Mouse (Mus musculus) megakaryocyte, adult 5-6 weeks (primary cell): ENCODE data around the gene Col10a1. TPM values are rescaled to one million over a fixed set of nuclear protein-coding genes. Genes with fewer than 3 reads are reported as not detected.
"Not testable (repeated sequence)": the region's sequence is repeated elsewhere in the genome, so short reads cannot be mapped to it uniquely, and the experiment has no call there.

Experiments used
- ATAC-seq: 2 replicates; pipeline ENCODE4 v1.8.0; 2016; ENCODE audit warnings: mild to moderate bottlenecking, inconsistent platforms; ENCODE audit not compliant: poor library complexity, severe bottlenecking
- total RNA-seq, 2 experiments: library from RNA; stranded (forward) in 1 of 2; stranded (reverse) in 1 of 2; fragments of 153-499, 151-499 nt in 1 of 2; fragments of 221-1000, 200-1000 nt in 1 of 2; gene quantifications; 2 replicates each; pipeline versions ENCODE4 v1.2.3 to v1.2.4; 2015 to 2017

Col10a1 gene
- total RNA-seq (2015) (not detected in 2 replicates), total RNA-seq (2017) (not detected in 2 replicates)

DNA sequence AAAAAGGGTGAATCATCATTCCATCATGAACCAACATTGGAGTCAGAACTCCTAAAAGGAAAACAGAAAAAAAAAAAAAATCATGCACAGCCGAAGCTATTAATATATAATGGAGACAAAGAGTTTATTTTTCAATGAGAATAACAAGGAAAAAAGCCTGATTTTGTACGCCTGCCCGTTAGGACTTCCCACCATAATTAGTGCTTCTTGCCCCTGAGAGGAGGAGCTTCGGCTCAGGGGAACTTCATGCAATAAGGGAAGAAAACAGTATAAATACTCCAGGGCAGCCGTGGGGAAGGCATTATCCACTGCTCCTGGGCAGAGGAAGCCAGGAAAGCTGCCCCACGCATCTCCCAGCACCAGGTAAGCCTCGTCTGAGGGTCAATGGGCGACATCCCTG, at the start of gene Col10a1:
Gene Col10a1 (plus strand): TSS at position 301 of the 400 bp plus-strand sequence.
- ATAC-seq: no peak

DNA sequence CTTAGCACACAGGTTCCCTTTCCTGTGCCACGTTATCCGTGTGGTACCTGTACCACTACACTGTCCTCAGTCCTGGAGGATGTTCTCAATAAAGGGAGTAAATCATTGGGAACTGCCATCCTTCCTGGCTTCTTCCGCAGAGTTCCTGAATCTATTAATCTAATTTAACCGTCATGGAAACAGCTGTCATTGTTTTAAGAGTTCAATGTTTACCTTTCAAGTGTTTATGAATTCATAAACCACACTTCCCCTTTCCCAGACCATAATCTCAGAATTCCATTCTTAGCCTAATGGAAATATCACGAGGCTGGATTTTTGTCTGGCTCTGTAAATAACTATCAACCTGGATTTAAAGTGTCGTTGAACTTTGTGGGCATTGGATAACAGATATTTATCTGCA, 48.8 kb upstream of the Col10a1 start:
- no peak for ATAC-seq

- ATAC-seq: peak; percentile 66
Observed at GRCm38 (mm10) chr10:34341886-34342285, 47.9 kb upstream of the Col10a1 start.

DNA sequence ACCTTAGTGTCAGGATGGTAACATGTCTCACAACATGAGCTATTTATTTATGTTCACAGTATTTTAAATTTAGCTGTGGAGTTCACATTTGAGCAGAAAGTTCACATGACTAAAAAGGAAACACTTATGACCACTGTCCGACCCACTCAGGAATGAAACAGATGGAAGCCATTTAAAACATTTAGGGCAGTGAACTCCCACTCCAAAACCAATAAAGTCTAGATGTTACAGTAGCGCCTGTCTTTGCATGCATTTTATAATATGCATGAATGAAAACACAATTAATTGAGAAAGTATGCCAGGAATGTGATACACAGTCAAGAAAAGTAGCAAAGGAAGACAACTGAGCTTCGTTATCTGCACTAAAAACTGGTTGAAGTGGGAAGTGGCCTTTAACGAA, 37.6 kb upstream of the Col10a1 start:
- ATAC-seq: no peak

DNA sequence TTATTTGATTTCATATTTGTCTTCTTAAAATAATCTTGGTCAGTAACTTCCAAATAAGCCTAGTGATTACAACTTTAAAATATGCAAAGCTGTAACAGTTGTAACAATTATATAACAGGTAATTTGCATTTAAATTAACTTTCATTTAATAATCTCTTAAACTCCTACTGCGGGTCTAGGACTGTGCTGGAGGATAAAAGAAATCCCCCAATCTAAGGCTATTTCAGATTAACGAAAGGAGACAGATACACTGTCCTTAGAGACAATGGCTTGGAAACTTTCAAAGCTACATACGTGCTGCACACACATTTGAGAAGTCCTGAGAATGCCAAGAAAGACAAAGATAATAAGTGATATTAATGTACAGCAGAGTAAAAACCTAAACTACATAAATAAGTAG, 31.5 kb upstream of the Col10a1 start:
- no peak for ATAC-seq

- no peak for ATAC-seq
Observed at GRCm38 (mm10) chr10:34363756-34364155, 26.0 kb upstream of the Col10a1 start.

- no peak for ATAC-seq
Observed at GRCm38 (mm10) chr10:34368138-34368537, 21.6 kb upstream of the Col10a1 start.

GRCm38 (mm10) chr10:34373332-34373731, 16.4 kb upstream of the Col10a1 start:
- no peak for ATAC-seq

DNA sequence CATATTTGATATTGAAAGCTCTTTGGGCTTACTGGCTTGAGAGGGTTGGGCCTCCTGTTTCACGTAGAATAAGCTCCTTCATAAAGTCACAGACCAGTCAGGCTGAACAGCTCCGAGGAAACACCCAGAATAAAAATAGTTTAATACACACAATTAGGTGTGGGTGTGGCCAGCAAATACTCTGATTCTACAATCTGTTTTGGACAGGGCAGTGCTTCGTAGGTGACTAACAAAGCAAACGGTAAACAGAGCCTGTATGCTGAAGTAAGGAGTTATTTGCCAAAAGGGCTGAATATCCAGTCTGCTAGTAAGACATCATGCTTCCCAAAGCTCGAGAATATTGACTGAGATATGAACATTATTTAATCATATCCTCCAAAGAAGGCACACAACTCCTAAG, 4.1 kb upstream of the Col10a1 start:
- no peak for ATAC-seq

GRCm38 (mm10) chr10:34396959-34397358, 7.2 kb downstream of the Col10a1 start:
- ATAC-seq: no peak

- ATAC-seq: no peak
Observed at GRCm38 (mm10) chr10:34399267-34399666, 9.5 kb downstream of the Col10a1 start.

DNA sequence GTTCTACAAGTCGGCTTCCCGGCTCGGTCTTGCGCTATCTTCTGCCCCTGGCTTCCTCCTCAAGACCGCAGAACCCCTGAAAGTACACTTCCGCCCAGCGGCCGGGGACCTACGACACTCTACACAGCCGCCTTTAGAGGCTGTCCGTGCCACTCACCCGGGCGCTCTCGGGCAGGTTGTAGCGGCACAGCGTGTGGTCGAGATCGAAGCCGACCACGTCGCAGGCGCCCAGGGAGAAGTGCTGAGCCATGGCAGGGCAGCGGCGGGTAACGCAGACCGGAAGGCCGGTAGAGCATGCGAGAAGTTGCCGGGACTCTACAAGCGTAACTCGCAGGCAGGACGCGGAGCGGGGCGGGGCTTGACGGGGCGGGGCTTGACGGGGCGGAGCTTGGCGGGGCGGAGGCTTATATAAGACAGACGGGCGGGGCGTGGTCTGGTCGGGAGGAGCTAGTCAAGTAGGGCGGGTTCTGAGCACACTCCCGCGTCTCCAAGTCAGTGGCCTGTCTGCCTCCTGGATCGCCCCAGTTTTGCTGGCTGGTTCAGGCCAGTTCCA, 28.5 kb downstream of the Col10a1 start, which contains the start of gene Nt5dc1:
Gene Nt5dc1 (minus strand): TSS at position 349 of the 553 bp plus-strand sequence.
- peak; percentile 89 for ATAC-seq

DNA sequence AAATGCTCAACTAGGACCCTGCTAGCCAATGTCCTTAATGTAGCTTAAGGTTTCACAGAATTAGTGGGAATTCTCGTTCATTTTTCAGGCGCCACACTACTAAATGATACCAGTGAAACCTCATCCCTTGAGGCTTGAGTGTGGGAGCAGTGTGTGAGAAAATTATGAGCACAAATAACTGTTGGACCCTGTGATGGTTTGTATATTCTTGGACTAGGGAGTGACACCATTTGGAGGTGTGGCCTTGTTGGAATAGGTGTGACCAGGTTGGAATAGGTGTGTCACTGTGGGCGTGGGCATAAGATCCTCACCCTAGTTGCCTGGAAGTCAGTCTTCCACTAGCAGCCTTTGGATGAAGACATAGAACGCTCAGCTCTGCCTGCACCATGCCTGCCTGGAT, 29.0 kb downstream of the Col10a1 start:
- 0 out of 2 replicates have a peak, but pooled peaks have one; percentile 0 for ATAC-seq

DNA sequence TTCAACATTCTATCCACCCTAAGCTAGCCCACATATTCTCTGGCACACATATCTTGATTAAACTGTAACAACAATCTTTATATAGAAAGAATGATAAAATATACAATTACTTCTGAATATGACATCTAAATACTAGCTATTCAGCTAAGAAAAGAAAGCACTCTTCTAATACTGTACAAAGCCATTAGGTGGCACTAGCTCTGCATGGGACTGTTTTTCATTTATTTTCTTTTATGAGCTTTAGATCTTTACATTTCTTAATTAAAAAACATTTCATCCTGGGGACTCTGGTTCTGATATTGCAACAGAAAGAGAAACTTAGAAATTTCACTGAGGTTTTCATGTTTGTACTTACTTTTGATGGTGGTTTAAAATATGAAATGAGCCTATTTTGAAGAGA, 42.0 kb downstream of the Col10a1 start:
- no peak for ATAC-seq

DNA sequence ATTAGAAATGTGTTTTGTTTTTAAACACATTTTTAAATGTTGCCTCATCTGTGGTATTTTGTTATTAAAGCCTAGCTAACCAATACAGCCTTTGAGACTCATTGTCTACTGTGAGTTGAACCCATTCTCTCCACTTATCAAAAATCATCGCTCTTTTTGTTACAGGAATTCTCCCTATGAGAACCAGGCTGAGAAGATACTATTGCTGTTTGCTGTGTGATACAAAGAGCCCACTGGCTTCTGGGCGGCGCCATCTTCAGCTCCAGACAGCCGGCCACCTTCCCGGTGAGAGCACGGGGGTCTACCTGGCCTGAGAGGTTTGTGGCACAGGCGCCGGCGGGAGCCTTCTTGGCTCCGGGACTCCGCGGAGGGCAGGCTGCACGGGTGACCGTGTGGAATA, 44.4 kb downstream of the Col10a1 start:
- not testable (repeated sequence) for ATAC-seq

Other genes starting within 250 kb of the Col10a1 start
- gene Dse, start 182.3 kb upstream of the Col10a1 start, total RNA-seq (2015): 21.7 and 26.5 TPM in 2 replicates
- 28.5 and 32.6 TPM in 2 replicates for gene Dse, start 182.3 kb upstream of the Col10a1 start, total RNA-seq (2017)
- gene Tspyl1, start 107.8 kb upstream of the Col10a1 start, total RNA-seq (2015): 46.6 and 50.1 TPM in 2 replicates
- 52.3 and 60.5 TPM in 2 replicates for gene Tspyl1, start 107.8 kb upstream of the Col10a1 start, total RNA-seq (2017)
- gene Tspyl4, start 92.5 kb upstream of the Col10a1 start, total RNA-seq (2015): 1.6 and 2.6 TPM in 2 replicates
- gene Tspyl4, start 92.5 kb upstream of the Col10a1 start, total RNA-seq (2017): 1.4 and 2.6 TPM in 2 replicates
- gene Nt5dc1, start 28.6 kb downstream of the Col10a1 start, total RNA-seq (2015): 27.8 and 33.6 TPM in 2 replicates
- 27.0 and 31.8 TPM in 2 replicates for gene Nt5dc1, start 28.6 kb downstream of the Col10a1 start, total RNA-seq (2017)
- gene Frk, start 93.4 kb downstream of the Col10a1 start, total RNA-seq (2015): not detected in 2 replicates
- gene Frk, start 93.4 kb downstream of the Col10a1 start, total RNA-seq (2017): not detected in 2 replicates